Mouse (Mus musculus) right cerebral cortex, postnatal 14 days (tissue): Measurements from ENCODE around the gene Ms4a15.

Source experiments
- DNase-seq: peaks from one replicate; pipeline ENCODE4 v3.0.0; 2022

Ms4a15 gene

DNA sequence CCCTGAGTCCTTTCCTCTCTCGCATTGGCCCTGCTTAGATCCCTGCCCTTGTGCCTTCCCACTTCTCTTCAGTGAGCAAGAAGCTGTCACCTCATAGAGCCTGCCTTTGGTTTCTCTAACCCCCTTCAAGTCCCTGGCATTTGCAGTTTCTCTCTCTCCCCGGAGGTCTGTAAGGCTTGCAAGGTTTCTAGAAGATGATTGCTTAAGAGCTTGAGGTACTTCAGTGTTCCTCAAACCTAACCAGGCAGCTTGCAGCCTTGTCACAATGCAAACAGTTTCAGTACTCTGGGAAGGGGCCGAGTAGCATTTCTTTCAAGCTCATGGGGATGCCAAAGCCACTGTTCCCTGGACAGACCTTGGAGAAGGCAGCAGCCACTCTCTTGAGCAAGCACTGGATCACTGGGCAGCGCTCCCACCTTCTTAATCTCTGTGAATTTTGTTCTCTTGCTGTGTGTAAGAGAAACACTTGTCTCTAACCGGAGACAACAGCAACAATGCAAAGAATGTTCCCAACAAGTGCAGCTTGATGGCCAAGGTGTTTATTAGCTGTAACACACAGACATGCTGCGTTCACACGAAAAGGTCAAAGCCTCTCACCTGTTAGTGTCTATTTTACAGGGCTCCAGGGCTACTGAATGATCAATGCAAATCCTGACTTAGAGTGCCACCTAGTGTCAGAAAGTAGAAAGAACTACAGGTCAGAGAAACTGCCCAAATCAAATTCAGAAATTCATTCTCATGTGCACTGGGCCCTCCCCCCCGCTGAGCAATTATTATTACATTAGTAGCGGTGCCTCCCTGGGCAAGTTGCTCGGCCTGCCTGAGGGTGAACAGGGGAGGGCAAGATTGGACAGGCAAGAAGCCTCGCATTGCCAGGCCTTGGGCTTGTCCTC lies 33.7 kb downstream of the Ms4a15 start:
- DNase-seq: no peak

- peak; percentile 39 for DNase-seq
Measured at GRCm38 (mm10) chr19:10952021-10952939, 40.8 kb downstream of the Ms4a15 start.

DNA sequence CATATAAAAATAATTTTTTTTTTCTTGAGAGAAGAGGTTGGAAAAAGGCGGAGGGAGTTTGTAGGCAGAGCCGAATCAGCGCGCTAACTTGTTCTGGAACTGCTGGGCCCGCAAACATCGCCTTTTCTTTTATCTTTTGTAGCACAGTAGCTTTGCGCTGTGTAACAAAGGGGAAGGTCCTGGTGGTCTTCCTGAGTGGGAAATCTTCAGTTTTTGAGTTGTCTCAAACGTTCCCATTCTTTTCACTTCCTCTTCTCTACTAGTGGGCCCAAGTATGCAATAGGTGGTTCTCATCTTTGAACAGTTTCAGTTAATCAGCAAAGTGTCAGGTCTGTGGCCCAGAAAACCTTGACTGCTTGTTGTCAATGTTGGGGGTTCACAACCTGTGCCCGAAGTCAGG lies 43.5 kb downstream of the Ms4a15 start:
- no peak for DNase-seq

- peak; percentile 97 for DNase-seq
Measured at GRCm38 (mm10) chr19:10949112-10949511, 43.9 kb downstream of the Ms4a15 start, which contains the start of gene Ccdc86. TSS of gene Ccdc86 (minus strand) at chr19:10949266.

DNA sequence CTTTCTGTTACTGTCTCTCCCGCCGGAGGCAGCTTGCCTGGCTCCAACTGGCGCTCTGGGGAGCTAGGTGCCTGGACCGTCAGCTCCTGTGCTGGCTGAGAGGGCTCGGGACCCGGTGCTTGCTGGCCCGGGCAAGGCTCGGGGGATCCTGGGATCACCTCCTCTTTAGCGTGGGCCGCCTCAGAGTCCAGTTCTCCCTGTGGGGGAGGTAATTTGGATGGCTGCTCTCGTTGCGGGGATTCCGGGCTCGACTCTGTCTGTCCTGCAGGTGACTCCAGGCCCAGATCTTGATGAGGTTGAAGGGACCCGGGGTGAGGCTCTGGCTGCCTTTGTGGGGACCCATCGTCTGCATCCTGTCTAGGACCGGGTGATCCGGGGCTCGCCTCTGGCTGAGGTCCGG lies 44.6 kb downstream of the Ms4a15 start:
- DNase-seq: peak; percentile 13

- no peak for DNase-seq
Measured at GRCm38 (mm10) chr19:10947219-10947618, 45.8 kb downstream of the Ms4a15 start.

DNA sequence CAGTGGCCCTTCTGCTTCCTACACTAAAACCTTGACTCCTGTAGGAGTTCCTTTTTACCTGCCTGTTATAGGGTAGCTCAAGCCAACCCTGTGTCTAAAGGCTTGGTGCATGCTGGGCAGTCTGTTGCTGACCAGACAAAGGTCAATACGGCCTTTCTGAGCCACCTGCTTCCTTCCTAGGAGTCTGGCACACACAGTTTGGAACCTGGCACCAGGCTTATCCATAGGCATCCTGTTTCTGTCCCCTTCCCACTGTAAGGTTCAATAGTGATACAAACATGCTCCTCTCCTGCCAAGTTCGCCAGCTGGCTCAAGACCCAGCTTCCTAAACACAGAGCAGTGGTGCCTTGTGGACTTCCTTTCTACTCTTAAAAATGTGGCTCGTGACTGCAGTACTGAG lies 46.5 kb downstream of the Ms4a15 start:
- no peak for DNase-seq

DNA sequence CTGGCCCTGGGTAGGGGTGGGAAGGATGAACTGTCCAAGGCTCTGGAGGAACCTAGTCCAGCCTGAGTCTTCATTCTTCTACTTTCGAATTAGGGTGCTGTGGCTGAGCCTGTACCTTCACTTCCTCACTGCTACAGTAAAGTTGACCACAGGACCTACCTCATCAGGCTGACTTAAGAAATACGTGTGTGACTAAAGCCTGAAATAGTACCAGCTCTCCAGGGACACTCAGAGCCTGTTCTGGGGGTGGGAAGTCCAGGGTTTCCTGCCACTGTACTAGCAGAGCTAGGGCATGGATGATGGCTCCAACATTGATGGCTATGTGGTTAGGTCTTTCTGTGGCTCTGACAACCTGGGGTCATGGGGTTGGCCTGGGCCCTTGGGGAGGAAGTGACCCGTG lies 49.1 kb downstream of the Ms4a15 start:
- no peak for DNase-seq

GRCm38 (mm10) chr19:10940801-10941457 lies 52.1 kb downstream of the Ms4a15 start:
- peak; percentile 22 for DNase-seq

- DNase-seq: peak; percentile 74
Measured at GRCm38 (mm10) chr19:10940097-10940800, 52.8 kb downstream of the Ms4a15 start.

- no peak for DNase-seq
Measured at GRCm38 (mm10) chr19:10938771-10939170, 54.3 kb downstream of the Ms4a15 start.

GRCm38 (mm10) chr19:10937110-10937563 lies 55.9 kb downstream of the Ms4a15 start, which contains the start of gene Ptgdr2:
TSS of gene Ptgdr2 (plus strand) at chr19:10937160.
- DNase-seq: no peak

DNA sequence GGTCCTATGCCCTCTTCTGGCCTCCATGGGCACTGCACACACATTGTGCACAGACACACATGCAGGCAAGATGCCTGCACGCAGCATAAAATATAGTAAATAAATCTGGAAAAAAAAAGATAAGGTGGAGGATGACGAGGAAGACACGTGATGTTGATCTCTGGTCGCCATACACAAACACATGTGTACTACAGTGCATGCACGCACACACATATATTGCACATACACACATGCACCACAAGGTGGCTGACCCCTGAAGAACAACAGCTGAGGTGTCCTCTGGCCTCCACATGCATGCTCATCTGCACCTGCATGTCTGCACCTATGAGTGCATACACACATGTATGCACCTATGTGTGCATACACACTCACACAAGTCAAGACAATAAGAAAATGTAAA lies 57.0 kb downstream of the Ms4a15 start:
- no peak for DNase-seq

- no peak for DNase-seq
Measured at GRCm38 (mm10) chr19:10935029-10935428, 58.0 kb downstream of the Ms4a15 start.

DNA sequence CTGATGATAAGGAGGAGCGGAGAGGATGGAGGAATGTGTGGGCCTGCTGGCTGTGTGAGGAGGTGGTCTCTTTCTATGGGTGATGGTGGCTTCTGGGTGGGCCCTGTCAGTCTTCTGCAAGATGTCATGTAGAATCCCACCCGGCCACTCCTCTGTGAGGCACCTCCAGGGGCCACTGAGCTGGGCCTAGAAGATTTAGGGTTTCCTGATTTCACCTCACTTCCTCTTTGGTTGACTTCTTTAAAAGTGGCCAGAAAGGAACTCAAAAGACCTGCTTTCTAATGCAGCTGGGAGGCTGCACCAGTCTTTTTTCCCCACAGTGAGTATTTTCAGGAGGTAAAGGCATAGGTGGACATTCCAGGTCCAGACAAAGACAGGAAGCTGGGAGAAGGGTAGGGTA lies 62.4 kb downstream of the Ms4a15 start:
- DNase-seq: no peak
